Mouse (Mus musculus): ENCODE results near the gene Ano6.
A peak's percentile ranks its signal among the peaks of the same experiment; 100 is the strongest.

Gene Ano6

GRCm38 (mm10) chr15:95967516-95968196 lies 177.0 kb downstream of the Ano6 start:
- DNase-seq (ENCODE audit: extremely low read depth, low read depth, low spot score), result no peak

GRCm38 (mm10) chr15:95969596-95969995 lies 179.0 kb downstream of the Ano6 start:
- no peak for DNase-seq (ENCODE audit: extremely low read depth, low read depth, low spot score)

- DNase-seq (ENCODE audit: extremely low read depth, low read depth, low spot score), result no peak
Observed at GRCm38 (mm10) chr15:95970176-95970575, 179.5 kb downstream of the Ano6 start.

- DNase-seq (ENCODE audit: extremely low read depth, low read depth, low spot score), result no peak
Observed at GRCm38 (mm10) chr15:95970691-95971090, 180.0 kb downstream of the Ano6 start.

- no peak for DNase-seq (ENCODE audit: extremely low read depth, low read depth, low spot score)
Observed at GRCm38 (mm10) chr15:95971302-95971701, 180.7 kb downstream of the Ano6 start.

GRCm38 (mm10) chr15:95972156-95972555 lies 181.5 kb downstream of the Ano6 start:
- no peak for DNase-seq (ENCODE audit: extremely low read depth, low read depth, low spot score)

- no peak for DNase-seq (ENCODE audit: extremely low read depth, low read depth, low spot score)
Observed at GRCm38 (mm10) chr15:95972621-95973020, 182.0 kb downstream of the Ano6 start.

GRCm38 (mm10) chr15:95974021-95974597 lies 183.5 kb downstream of the Ano6 start:
- DNase-seq (ENCODE audit: extremely low read depth, low read depth, low spot score), result no peak

- DNase-seq (ENCODE audit: extremely low read depth, low read depth, low spot score), result no peak
Observed at GRCm38 (mm10) chr15:95976156-95976876, 185.7 kb downstream of the Ano6 start.

- no peak for DNase-seq (ENCODE audit: extremely low read depth, low read depth, low spot score)
Observed at GRCm38 (mm10) chr15:95977169-95977938, 186.7 kb downstream of the Ano6 start.

- no peak for DNase-seq (ENCODE audit: extremely low read depth, low read depth, low spot score)
Observed at GRCm38 (mm10) chr15:95977939-95978252, 187.3 kb downstream of the Ano6 start.

- DNase-seq (ENCODE audit: extremely low read depth, low read depth, low spot score), result no peak
Observed at GRCm38 (mm10) chr15:95980641-95981040, 190.0 kb downstream of the Ano6 start.

GRCm38 (mm10) chr15:95987916-95988315 lies 197.3 kb downstream of the Ano6 start:
- no peak for DNase-seq (ENCODE audit: extremely low read depth, low read depth, low spot score)

GRCm38 (mm10) chr15:95989496-95990124 lies 199.0 kb downstream of the Ano6 start:
- peak; percentile 42 for DNase-seq (ENCODE audit: extremely low read depth, low read depth, low spot score)

- no peak for DNase-seq (ENCODE audit: extremely low read depth, low read depth, low spot score)
Observed at GRCm38 (mm10) chr15:96002958-96003601, 212.4 kb downstream of the Ano6 start.

GRCm38 (mm10) chr15:96011640-96012390 lies 221.2 kb downstream of the Ano6 start:
- DNase-seq (ENCODE audit: extremely low read depth, low read depth, low spot score), result no peak

- no peak for DNase-seq (ENCODE audit: extremely low read depth, low read depth, low spot score)
Observed at GRCm38 (mm10) chr15:96012391-96012775, 221.7 kb downstream of the Ano6 start.

GRCm38 (mm10) chr15:96014501-96014900 lies 223.9 kb downstream of the Ano6 start:
- DNase-seq (ENCODE audit: extremely low read depth, low read depth, low spot score), result no peak

- DNase-seq (ENCODE audit: extremely low read depth, low read depth, low spot score), result no peak
Observed at GRCm38 (mm10) chr15:96020465-96020864, 229.8 kb downstream of the Ano6 start.

- DNase-seq (ENCODE audit: extremely low read depth, low read depth, low spot score), result no peak
Observed at GRCm38 (mm10) chr15:96021506-96021905, 230.9 kb downstream of the Ano6 start.
